Mouse (Mus musculus) urinary bladder, adult 18-20 months (tissue): ENCODE results near the gene Plekhg3.

Experiments used
- DNase-seq, 2 experiments: peaks; one replicate each; pipeline ENCODE4 v3.0.0; 2022; ENCODE audit warnings: low spot score in 2 of 2, mixed read lengths in 2 of 2

Gene Plekhg3

DNA sequence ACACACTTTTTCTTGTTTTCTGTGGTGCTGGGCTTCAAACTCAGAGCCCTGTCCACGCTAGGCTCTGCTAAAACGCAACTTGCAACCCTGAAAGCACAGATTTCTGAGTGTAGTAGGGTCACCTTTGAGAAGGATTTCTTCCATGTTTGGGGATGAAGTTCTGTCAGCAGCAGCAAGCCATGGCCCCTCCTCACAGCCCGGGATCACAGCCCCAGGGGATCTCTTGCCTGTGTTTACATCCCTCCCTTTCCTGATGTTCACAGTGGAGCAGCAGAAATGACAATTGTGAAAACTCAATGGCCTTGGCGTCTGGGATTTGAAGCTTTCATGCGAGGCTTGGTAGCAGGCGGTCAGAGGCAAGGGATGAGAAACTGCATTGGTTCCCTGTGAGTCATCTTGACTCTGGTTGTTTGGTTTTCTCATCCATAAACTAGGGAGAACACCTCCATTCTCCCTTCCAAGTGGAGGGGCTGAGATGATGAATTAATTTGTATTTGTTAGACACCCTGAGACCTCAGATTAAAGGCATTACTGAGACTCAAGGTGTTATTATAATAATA, at the start of gene Plekhg3:
TSS of gene Plekhg3 (plus strand) at position 312 of the 560 bp plus-strand sequence.
- DNase-seq = no peak

DNA sequence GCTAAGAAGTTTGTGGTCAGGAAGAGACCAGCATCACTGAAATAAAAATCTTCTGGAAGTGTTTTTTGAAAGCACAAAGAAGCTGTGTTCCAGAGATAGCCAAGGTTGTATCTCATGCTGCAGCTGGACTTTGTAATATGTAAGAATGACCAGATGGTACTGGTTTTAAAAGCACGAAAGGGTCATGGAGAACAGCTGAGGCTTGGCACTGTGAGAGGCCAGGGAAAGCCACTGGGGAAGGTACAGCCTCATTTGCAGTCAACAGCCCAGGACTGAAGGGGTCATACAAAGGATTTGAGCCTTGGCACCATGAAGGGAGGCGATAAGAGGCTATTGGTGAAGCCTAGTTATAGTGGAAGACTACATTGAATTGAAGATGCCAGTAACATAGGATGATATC, 48.2 kb upstream of the Plekhg3 start:
- DNase-seq = no peak

DNA sequence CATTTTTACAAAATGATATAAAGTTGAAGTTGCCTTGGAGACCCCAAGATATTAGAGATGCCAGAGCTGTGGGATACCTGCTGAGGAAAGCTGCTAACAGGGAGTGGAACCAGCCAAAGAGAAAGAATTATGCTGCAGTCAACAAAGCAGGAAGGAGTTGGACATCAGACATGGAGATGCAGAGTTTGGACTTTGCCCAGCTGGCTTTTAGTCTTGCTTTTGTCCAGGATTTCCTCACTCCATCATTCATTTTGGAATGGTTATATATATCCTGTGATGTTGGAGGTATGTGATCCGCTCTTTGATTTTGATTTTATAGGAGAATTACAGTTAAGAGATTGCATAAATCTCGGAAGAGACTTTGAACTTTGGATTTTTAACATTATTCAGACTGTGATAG, 47.7 kb upstream of the Plekhg3 start:
- no peak for DNase-seq

DNA sequence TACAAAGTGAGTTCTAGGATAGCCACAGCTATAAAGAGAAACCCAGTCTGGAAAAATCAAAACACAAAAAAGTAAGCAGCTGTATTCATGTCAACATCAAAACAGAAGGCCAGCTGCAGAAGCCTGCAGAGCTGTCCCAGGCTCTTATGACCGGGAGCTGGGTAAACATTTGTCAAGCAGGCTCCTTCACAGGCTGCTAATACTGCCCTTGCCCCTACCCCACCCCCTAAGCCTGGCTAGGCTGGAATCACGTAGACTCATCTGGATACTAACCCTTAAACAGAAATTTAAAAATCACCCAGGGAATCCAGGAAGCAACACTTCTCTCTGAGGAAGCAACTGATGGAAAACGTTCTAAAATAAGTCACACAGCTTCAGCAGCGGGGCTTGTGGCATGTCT, 45.8 kb upstream of the Plekhg3 start:
- DNase-seq = no peak

DNA sequence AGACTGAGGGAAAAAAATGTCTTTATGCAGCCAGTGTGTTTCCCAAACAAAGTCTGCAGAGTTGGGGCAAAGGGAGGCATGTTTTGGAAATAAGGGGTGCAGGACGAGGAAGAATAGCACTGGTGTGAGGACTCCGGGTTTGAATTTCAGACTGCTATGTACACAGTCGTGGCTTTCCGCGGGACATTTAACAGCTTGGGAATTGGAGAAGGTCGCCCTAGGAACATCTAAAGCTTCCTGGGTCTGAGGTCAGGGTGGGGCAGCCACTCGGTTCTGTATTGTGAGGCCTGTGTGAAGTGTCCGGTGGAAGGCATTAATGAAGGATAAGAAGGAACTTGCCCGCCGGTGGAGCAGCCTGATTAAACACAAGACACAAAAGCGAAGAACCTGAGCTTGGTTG, 45.3 kb upstream of the Plekhg3 start:
- no peak for DNase-seq

DNA sequence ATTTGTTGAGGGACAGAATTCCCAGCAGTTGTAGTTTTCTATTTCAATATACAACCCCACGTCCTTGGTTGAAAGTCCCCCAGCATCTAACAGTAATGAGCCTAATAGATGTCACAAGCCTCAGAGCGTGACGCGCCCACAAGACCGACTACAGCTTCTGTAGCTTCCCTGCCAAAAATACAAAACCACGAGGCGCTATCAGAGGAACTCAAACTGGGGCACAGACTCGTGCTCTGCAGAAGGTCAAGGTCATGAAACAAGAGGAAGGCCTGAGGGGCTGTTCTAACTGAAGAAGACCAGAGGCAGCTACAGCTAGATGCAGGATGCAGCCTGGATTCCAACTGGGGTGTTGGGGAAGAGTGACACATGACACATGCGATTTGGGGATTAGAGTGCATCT, 43.7 kb upstream of the Plekhg3 start:
- DNase-seq = no peak

DNA sequence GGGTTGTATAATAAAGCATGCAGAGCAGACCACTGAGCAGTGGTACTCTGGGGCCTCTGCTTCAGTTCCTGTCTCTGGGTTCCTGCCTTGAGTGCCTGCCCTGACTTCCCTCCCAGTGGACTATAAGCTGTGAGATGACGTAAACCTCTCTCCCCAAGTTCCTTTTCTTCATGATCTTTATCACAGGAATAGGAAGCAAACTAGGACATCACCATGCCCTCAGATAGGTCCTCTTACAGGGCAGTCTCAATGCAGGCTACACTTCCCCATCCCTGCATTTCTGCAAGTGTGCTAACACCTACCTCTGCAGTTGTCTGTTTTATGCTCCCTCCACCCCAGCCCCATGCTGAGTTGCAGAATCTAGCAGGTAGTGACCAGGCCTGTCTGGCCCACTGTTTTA, 39.9 kb upstream of the Plekhg3 start:
- DNase-seq = no peak

DNA sequence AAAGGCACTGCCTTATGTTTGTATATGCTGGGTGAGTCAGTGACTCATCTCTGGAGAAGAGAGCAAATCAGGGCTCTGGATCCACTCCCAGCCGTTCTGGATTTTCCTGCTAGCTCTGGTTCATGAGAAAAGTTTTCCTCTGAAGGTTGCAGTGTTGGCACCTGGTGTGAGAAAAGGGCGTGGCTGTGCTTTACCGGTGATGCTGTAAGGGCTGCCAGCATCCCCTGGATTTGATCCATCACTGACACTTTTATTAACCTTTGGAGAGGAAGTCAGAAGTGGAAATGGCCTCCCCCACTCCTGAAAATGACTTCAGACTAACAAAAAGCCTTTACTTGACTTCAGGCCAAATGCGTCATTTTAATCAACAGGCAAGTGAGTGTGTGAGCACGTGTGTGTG, 37.2 kb upstream of the Plekhg3 start:
- DNase-seq = peak in 1 of 2 experiments; percentile 64

DNA sequence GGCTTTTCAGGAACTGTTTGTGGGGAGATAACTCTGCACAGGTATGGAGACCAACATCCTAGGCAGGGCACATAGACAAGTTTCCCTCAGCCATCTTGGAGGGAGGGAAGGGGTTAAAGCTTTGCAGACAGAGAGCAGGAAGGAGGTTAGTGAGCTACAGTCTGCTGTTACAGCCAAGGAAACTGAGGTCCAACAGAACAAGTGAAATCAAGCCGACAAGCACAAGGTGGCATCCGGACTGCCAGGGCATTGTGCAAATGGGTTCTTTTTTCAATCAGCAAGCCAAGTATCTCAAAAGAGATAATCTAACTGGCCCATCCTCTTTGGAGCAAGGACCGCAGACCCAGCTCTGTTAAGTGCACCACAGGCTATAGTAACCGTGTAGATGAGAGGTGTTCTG, 35.3 kb upstream of the Plekhg3 start:
- DNase-seq = no peak

DNA sequence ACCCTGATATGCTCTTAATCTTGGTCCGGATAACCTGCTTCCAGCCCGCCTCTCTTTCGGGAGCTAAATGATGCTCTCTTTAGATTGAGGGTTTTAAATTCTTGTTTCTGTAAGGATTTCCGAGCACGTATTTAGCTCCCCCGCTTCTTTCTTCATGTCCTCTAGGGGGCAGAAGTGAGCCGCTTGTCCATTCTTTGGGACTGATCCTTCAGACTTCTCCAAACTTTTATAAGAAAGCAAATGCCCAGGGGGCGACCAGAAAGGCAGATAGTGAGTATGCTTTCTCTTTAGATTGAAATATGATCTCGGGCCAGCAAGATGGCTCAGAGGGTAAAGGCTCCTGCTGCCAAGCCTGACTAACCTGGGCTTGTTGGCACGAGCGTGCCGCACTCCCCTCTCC, 34.4 kb upstream of the Plekhg3 start:
- peak; percentile 39 to 42 for DNase-seq

DNA sequence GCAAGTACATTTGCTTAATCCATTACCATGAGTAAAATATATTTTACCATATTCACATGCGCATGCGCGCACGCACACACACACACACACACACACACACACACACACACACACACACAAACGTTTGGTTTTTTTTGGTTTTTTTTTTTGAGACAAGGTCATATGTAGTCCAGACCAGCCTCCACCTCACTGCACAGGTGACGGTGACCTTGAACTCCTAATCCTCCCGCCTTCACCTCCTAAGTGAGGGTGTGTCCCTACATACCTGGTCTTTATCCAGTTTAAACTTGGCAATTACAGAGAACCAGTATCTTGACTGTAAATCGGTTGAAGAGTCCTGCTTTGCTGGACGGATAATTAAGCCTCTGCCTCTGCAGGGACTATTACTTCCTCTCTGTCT, 31.4 kb upstream of the Plekhg3 start:
- no peak for DNase-seq

DNA sequence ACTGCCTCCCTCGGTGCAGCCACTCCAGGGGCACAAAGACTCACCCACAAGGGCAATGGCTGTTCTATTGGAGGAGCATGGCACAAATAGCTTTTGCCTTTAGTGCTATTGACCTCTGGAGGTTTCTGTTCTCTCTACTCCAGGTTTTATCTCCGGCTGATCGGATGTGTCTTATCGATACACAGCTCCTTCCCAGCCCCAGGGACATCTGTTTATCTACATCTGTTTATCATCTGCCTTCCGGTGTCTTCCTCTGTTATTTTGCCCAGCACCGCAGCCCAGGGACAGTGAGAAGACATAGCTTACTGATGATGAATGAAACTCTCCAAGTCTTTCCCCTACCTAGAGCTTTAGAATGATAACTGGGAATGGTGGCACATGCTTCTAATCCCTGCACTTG, 30.6 kb upstream of the Plekhg3 start:
- DNase-seq = no peak

DNA sequence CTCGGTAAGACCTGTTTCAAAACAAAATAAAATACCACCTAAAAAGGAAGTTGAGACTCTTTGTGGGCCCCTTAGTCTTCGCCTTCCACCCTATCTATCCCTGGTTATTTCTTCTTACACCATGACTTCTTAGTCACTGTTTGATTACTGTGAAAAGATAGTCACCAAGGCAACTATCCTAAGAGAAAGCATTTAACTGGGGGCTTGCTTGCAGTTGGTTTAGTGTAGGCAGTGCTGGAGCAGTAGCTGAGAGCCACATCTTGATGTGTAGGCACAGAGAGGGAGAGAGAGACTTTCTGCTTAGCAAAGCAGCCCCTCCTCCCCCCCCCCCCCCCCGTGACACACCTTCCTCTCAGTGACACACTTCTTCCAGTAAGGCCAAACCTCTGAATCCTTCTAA, 29.8 kb upstream of the Plekhg3 start:
- no peak for DNase-seq

DNA sequence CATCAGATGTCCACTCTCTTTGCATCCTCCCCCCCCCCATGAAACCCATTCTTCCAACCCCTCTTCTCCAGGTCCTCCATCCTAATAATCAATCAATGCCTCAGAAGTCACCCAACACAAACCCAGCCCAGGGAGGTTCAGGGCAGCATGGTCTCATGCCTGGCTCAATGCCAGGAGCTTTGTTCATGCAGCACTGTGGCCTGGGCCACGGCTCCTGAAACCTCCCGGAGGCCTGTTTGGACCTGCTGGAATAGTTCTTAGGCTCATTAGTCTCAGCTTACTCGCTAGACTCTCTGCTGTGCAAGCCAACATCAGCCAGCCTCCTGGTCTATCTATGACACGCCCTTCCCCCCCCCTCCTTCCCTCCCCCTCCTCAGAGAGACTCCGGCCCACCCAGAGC, 27.7 kb upstream of the Plekhg3 start:
- peak; percentile 45 to 70 for DNase-seq

DNA sequence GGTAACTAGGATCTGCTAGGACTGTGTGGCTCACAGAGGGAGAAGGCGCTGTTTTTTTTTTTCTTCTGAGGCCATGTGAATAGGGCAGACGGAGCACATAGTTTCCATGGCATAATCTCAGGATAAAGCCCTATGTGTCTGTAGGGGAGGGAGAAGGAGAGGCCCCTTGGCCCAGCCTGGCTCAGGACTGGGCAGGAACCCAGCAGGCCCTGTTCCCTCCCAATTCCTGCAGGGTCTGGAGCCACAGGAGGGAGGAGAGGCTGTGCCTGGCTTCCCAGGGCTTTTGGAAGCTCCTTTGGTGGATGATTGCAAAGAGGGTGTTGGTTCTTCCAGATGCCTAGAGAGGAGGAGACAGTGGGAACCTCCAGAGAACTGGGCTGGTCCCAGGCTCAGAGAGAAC, 24.2 kb upstream of the Plekhg3 start:
- DNase-seq = peak in 1 of 2 experiments; percentile 64

DNA sequence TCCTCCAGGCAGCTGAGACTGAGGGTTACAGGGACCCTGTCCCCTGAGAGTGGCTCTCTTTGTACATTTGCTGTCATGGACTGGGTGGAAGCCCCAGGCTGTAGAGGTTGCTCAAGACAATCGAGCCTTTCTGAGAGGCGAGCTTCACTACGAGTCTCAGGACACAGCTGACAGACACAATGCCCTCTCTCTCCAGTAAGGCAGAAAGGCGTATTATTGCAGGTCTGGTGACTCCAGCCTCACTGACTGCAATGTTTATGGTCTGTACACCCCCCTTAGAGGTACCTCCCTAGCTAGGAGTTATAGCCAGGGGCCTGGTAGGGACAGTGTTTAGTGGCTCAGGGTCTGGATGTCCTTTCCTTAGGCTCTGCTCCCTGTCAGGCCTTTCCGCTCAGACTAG, 22.9 kb upstream of the Plekhg3 start:
- no peak for DNase-seq

DNA sequence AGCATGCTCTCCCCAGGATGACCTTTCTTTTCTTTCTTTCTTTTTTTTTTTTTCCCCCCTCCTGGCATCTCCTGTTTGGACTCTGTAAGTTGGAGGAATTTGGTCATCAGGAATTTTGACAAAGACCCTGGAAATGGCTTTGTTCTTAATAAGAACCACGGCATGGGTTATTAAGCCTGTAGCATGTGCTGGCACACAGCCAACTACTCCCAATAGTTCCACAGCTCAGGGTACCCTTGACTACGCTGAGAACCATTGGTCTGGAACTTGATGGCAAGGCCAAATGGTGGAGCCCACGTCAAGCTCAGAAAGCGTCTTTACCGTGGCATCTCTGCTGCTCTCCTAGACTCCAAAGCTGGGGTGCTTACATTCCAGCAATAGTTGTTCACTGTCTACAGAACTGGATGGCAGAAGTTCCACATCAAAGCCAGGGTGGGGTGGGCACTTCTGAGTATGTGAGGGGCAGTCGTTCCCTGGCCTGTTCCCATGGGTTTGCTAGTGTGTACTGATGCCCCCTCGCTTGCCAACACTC, 21.7 kb upstream of the Plekhg3 start:
- DNase-seq = no peak

DNA sequence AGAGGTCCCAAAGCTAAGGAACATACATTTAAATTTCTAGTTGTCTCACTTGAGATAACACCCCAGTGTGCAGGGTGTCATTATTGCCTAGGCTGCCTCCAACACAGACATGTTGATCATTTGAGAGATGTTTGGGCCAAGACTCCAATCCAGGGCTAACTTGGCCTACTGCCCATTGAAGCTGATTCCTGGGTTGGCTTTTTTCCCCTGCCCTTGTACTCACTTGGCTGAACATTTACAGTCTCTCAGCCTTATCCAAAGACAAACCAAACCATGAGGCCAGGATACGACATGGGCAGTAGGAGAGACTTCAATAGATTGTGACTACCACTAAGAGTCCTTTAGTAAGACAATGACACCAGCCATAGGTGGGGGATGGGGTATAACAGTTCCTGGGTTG, 18.0 kb upstream of the Plekhg3 start:
- DNase-seq = no peak

DNA sequence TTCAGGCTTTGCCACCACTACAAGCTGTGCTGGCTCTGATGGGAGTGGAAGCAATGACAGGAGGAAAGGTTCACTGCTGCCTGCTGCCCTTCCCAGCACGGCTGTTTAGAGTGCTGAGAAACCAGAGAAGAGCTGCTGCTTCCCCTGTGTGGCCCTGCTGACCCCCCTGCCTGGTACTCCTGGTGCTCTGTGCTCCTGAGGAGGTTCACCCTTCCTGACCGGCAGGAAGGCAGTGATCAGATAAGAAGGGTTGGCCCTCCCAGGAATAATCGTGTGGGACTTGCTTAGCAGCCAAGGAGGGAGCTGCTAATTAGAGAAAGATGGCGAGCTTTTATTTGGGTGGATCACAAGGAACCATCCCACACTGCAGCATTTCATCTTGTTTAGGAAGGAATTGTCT, 15.8 kb upstream of the Plekhg3 start:
- no peak for DNase-seq

DNA sequence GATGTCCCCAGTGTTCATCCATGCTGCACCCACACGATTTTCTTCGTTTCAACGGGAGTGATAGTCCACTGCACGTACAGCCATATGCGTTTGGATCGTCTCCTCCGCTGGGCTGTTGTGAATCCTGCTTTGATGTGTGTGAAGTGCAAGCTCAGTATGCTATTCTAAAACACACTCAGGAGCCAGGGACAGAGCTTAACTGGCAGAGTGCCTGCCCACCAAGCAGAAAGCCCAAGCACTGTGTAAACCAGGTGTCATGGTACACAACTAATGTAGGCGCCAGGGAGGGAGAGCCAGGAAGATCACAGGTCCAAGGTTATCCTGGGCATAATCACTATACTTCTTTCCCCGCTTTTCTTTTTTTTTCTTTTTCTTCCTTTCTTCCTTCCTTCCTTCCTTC, 12.7 kb upstream of the Plekhg3 start:
- DNase-seq = no peak

DNA sequence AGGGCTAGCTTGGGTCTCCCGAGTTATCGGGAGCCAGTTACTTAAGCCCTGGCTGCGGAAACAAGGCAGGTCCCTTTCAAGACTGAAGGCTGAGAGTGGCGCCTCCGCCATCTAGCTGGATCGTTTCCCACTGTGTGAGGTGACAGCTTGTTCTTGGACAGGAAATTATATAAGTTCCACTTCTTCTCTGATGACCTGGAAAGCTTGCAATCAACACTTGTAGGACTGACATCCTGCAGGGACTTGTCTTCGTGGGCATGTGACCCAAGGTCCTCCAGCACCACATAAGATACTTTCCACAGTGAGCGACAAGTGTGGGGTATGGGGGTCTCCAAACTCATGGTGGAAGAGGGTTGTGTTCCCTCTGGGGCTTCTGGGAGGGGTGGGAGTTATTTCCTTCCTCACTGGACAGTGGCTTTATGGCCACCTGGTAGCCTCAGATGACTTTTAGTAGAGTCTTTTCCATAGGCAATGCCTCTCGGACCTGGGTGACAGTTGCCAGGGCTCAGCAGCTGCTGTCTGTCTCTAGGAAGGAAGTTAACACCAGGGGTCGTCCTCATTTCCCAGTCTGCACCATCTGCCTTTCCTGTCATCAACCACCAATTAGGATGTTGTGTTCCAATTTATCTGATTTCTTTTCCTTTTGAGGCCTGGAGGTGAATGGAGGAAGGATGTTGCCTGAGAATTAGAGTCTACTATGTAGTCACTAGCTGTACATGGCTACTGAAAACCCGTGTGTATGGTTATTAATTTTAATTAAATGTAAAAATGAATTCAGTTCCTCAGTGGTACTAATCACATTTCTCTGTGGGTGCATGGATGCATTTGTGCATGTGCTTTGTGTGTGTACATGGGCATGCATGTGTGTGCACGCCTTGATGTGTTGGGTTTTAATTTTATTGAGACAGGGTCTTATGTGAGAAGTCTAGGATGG, 11.5 kb upstream of the Plekhg3 start:
- no peak for DNase-seq

DNA sequence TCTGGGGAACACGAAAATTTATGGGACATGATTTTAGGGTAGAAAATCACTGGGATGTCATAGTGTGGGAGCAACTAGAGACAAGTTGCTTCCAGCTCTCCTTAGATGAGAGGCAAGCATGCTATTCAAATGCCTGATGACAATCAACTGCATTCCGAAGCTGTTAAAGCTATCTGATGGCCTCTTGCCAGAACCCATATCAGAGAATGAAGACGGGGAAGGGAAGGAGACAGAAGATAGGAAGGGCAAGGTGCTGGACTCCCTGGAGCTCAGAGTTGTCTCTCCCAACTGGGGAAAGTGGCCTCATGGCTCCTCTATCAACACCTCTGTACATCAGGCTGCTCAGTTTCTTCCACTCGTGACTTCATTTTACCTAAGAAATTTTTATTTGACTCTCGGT, 7.0 kb upstream of the Plekhg3 start:
- DNase-seq = no peak

DNA sequence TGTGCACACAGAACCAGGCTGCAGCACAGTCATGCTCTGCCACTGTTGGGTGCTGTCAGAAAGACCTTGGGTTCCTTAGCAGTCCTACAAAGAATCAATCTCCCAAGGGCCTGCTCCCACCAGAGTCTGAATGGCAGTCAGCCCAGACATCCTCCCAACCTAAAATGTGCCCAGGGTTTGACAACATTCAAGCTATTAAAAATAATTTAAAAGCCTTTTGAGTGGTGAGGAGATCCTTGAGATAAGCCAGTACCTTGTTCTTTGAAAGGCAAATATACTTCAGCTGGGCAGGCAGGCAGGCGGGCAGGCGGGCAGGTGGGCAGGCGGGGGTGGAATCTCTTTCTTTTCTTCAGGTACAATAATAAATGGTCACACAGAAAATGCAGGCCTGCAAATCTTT, 5.8 kb upstream of the Plekhg3 start:
- no peak for DNase-seq
